Mouse (Mus musculus) stomach, embryonic 16.5 days (tissue): ENCODE measurements around the gene Washc4. TPM values are rescaled to one million over a fixed set of nuclear protein-coding genes. Genes with fewer than 3 reads are reported as not detected.

Experiments used
- ATAC-seq: fragments of 200-750 bp; cut with Nextera tagmentation; 2 replicates; pipeline ENCODE4 v1.8.0; 2017; ENCODE audit warnings: moderate number of reproducible peaks, moderate TSS enrichment; ENCODE audit not compliant: insufficient read depth, low FRiP score
- H3K27ac ChIP-seq: fragments of 300-500 bp; sonication (generic); 2 replicates; pipeline ENCODE4 v1.5.1; 2014; ENCODE audit warnings: low read length
- H3K27me3 ChIP-seq: fragments of 300-500 bp; sonication (generic); 2 replicates; pipeline ENCODE4 v1.6.1; 2014; ENCODE audit warnings: low read length, control low read depth, mixed read lengths; ENCODE audit not compliant: control insufficient read depth, insufficient read depth
- H3K36me3 ChIP-seq: fragments of 300-500 bp; sonication (generic); 2 replicates; pipeline ENCODE4 v1.6.1; 2014; ENCODE audit warnings: low read length; ENCODE audit not compliant: control insufficient read depth, insufficient read depth
- H3K4me1 ChIP-seq: fragments of 300-500 bp; sonication (generic); 2 replicates; pipeline ENCODE4 v1.6.1; 2014; ENCODE audit warnings: low read length, control low read depth, mixed read lengths; ENCODE audit not compliant: control insufficient read depth, insufficient read depth
- H3K4me2 ChIP-seq: fragments of 300-500 bp; sonication (generic); 2 replicates; pipeline ENCODE4 v1.6.1; 2014; ENCODE audit warnings: low read depth, low read length, mixed read lengths
- H3K4me3 ChIP-seq: fragments of 300-500 bp; sonication (generic); replicated peaks from 2 replicates; pipeline ENCODE4 v1.5.1; 2014; ENCODE audit warnings: mild to moderate bottlenecking, low read length
- H3K9ac ChIP-seq: fragments of 300-500 bp; sonication (generic); 2 replicates; pipeline ENCODE4 v1.6.1; 2014; ENCODE audit warnings: low read length
- H3K9me3 ChIP-seq: fragments of 300-500 bp; sonication (generic); replicated peaks from 2 replicates; pipeline ENCODE4 v1.6.1; 2016; ENCODE audit warnings: low read length, control low read depth; ENCODE audit not compliant: control insufficient read depth
- WGBS: fragments of 180-500 bp; shearing (Covaris S2); extraction: QIAGEN DNeasy Blood & Tissue Kit; methylation state at CpG from one replicate; pipeline ENCODE4 v1.1.7; 2014; 5-methylcytosine and 5-hydroxymethylcytosine counted together
- polyA plus RNA-seq: library from polyadenylated mRNA; unstranded; fragments of >200 nt; fragmentation: Nextera tagmentation; extraction: Ambion mirVana; gene quantifications from 2 replicates; pipeline ENCODE4 v1.2.1, GENCODE M21; 2015

The Washc4 gene
- polyA plus RNA-seq, 1 experiment from 2014 or later: 36.5 TPM

DNA sequence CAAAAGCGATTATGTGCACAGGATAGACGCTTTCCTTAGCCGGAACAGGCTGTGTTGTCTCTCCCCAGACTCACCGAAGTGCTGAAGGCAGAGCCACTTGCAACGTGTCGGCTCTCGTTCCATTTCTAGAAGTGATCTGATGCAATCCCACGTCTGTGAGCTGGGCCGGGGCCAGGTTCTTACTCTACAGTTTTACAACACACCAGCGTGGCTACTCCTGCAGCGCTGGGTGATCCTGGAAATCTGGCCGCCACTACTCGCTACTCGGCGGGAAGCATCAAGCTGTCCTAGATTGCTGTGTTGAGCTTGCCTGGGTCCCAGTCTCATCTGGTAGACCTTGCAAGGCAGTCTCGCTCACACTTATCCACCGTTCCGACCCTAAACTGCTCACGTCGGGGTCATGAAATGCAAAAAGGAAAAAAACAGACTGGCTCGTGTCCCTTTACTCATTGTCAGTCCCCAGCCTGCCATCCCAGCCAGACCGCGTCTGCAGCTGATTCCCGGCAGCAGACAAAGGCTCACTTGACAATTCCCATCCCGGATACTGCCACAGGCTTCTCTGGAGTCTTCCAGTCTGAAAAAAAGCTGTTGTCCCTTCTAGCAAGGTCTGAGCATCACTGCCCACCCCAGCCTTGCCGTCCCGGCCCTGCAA lies 10.2 kb upstream of the Washc4 start:
- H3K27me3 ChIP-seq: no peaks in the 10 kb centered on the region
- peak overlapping the region; percentile 98 for H3K4me2 ChIP-seq
- no peaks in the 10 kb centered on the region for H3K9me3 ChIP-seq
- H3K27ac ChIP-seq: no peak overlapping the region
- 5% methylated on average over 27 of the region's 27 CpGs for WGBS
- peak; percentile 42; the same call in 1 of the 2 replicates for ATAC-seq
- peak overlapping the region; percentile 70 for H3K9ac ChIP-seq
- H3K4me1 ChIP-seq: peaks cover 9% of the 10 kb centered on the region; the same call in 1 of the 2 replicates
- no peaks in the 10 kb centered on the region for H3K36me3 ChIP-seq
- peak overlapping the region; percentile 56 for H3K4me3 ChIP-seq

DNA sequence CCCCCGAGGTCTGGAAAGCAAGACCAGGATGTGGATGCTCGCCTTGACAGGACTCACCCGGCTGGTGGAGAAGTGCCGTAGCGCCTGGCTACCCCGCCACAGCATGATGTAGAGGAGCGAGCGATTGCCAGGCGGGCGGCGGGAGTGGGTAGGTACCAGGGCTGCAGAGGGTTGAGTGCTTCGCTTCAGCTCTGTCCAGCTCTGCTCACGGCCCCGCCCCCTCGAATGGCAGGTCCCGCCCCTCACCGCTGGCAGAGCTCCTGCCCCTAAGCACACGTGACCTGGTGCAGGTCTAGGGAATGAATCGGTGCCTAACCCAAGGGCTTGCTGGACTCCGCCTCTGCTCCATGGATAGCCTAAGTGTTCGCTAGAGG lies 9.7 kb upstream of the Washc4 start, which contains the start of gene Aldh1l2:
TSS of gene Aldh1l2 (minus strand) at position 231 of the 374 bp plus-strand sequence.
- peak; percentile 93 for ATAC-seq
- H3K27me3 ChIP-seq: no peaks in the 10 kb centered on the region
- under 1% methylated on average over 21 of the region's 21 CpGs for WGBS
- no peaks in the 10 kb centered on the region for H3K36me3 ChIP-seq
- H3K9me3 ChIP-seq: no peaks in the 10 kb centered on the region
- H3K4me3 ChIP-seq: peak within 1 kb of the TSS; percentile 56
- peaks cover 9% of the 10 kb centered on the region; the same call in 1 of the 2 replicates for H3K4me1 ChIP-seq
- H3K9ac ChIP-seq: peak within 1 kb of the TSS; percentile 70
- H3K4me2 ChIP-seq: peak within 1 kb of the TSS; percentile 98
- H3K27ac ChIP-seq: no peak within 1 kb of the TSS

DNA sequence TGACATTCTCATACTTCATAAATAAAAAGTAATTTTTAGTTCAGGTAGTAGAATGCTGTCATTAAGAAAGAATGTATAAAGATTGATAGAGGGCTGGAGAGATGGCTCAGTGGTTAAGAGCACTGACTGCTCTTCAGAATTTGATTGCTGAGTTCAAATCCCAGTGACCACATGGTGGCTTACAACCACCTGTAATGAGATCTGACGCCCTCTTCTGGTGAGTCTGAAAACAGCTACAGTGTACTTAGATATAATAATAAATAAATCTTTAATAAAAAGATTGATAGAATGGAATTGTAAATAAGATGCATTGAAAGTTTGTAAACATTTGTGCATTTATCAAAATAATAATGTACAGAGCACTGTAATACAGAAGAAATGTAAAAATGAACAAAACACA lies 7.1 kb upstream of the Washc4 start:
- Histone ChIP-seq H3K27me3 (no peaks in the 10 kb centered on the region), H3K9ac (no peak overlapping the region), H3K9me3 (no peaks in the 10 kb centered on the region), H3K36me3 (no peaks in the 10 kb centered on the region), H3K4me1 (peaks cover 9% of the 10 kb centered on the region; the same call in 1 of the 2 replicates), H3K27ac (no peak overlapping the region), H3K4me3 (no peak overlapping the region), H3K4me2 (no peak overlapping the region)
- ATAC-seq: no peak
- 5% methylated on average over 1 of the region's 1 CpGs for WGBS

DNA sequence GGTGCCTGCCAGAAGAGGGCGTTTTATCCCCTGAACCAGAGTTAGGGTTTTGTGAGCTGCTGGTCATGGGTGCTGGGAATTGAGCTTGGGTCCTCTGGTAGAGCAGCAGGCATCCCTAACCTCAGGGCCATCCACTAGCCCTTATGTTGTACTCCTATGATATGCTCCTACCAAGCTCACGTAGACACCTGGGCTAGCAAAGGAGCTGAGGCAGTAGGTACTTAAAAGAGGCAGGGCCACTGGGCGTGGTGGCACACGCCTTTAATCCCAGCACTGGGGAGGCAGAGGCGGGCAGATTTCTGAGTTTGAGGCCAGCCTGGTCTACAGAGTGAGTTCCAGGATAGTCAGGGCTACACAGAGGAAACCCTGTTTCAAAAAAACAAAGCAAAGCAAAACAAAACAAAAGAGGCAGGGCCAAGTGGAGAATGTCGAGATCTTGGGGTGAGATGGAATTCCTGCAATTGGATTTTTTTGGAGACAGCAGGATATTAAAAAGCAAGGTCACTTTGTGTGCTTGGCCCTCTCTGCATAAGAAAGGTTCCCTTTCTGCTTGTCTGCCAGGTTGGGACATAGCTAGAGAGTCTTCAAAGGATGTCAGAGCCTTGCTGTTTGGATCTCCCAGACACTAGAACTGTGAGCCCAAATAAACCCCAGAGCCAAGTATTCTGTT lies 4.1 kb upstream of the Washc4 start:
- WGBS: 73% methylated on average over 6 of the region's 6 CpGs
- Histone ChIP-seq H3K9ac (no peak overlapping the region), H3K27me3 (no peaks in the 10 kb centered on the region), H3K4me2 (no peak overlapping the region), H3K4me3 (no peak overlapping the region), H3K36me3 (no peaks in the 10 kb centered on the region), H3K27ac (no peak overlapping the region), H3K9me3 (no peaks in the 10 kb centered on the region), H3K4me1 (no peaks in the 10 kb centered on the region)
- no peak for ATAC-seq

DNA sequence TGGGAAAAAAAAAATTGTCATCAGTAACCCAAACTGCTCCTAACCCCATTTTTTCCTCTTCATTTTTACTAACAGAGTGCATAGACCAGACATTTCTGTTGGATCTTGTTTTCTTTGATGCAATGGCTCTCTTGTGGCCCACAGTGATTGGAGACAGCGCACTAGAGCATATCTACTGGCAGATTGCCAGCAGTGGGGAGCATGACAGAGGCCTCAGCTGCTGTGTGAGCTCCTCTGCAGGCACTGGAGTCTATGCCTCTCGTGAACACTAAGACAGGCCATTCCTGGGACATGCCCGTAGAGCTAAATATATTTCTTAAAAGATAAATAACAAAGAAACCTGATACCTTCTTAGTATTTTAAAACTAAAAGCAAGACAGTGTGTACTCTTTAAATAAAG lies 3.5 kb upstream of the Washc4 start:
- H3K4me2 ChIP-seq: no peak overlapping the region
- no peak overlapping the region for H3K4me3 ChIP-seq
- ATAC-seq: no peak
- H3K27ac ChIP-seq: no peak overlapping the region
- H3K36me3 ChIP-seq: no peaks in the 10 kb centered on the region
- 18% methylated on average over 3 of the region's 3 CpGs for WGBS
- no peaks in the 10 kb centered on the region for H3K9me3 ChIP-seq
- peaks cover 4% of the 10 kb centered on the region; the same call in 1 of the 2 replicates for H3K4me1 ChIP-seq
- no peak overlapping the region for H3K9ac ChIP-seq
- H3K27me3 ChIP-seq: no peaks in the 10 kb centered on the region

DNA sequence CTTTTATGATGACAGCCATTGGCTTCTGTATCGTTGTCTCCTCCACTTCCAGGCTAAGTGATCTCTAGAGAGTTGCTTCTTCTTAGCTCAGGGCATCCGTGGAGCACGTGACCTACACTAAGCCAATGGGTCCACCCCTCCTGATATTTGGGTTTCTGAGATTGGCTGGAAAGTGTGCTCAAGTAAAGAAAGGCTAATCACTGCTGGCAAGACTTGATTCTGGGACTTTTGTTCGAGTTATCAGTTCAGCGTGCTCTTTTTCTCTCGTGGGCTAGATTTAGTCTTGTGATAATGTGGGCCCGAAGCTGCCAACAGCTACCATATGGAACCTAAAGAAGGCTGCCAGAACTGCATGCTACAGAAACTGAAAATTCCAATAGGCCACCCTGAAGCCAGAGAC lies 1.3 kb upstream of the Washc4 start:
- Histone ChIP-seq H3K27me3 (no peaks in the 10 kb centered on the region), H3K9me3 (no peaks in the 10 kb centered on the region), H3K4me2 (no peak overlapping the region), H3K4me3 (no peak overlapping the region), H3K36me3 (no peaks in the 10 kb centered on the region), H3K4me1 (peaks cover 7% of the 10 kb centered on the region; the same call in 1 of the 2 replicates), H3K27ac (no peak overlapping the region), H3K9ac (no peak overlapping the region)
- no peak for ATAC-seq
- 81% methylated on average over 7 of the region's 7 CpGs for WGBS

DNA sequence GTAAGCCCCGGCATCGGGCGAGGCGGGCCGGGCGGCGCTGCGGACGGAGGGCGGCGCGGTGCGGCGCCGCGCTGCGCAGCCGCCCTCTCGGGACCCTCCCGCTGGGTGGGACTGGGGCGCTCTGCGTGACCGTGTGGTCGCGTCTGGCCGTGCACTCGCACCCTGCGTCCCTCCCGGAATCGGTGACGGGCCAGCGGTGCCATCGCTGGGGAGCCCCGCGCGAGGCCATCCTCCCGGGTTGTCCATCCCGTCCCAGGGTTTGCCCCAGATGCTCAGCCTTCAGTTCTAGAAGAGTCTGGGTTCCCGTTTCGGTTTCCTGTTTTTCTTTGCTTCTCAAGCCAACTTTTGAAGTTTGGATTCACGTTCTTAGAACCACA lies 539 bp downstream of the Washc4 start:
- Histone ChIP-seq H3K4me1 (peaks cover 7% of the 10 kb centered on the region; the same call in 1 of the 2 replicates), H3K27me3 (no peaks in the 10 kb centered on the region), H3K9me3 (no peaks in the 10 kb centered on the region), H3K9ac (peak overlapping the region; percentile 85), H3K4me3 (peak overlapping the region; percentile 85), H3K27ac (peak overlapping the region; percentile 79), H3K36me3 (0 out of 2 replicates have a peak, but pooled peaks cover 4% of the 10 kb centered on the region), H3K4me2 (peak overlapping the region; percentile 74)
- WGBS: 0% methylated on average over 36 of the region's 41 CpGs
- ATAC-seq: peak; percentile 92

DNA sequence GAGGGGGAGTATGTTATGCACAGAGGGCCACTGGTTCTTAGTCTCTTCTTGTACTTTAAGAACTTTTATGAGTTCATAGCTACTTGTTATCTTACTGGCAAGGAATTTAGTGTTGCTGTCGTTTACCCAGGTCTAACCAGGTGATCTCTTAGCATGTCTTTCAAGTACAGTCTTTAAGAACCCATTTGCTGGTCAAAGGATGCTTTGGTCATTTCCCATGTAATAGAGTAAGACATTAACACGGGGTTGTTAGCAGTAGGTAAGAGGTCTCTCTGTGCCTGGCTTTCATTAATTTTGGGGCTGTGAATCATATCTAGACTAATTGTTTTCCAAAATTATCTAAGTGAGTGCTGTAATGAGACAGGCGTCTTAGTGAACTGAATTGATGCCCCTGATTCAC lies 1.8 kb downstream of the Washc4 start:
- 66% methylated on average over 3 of the region's 3 CpGs for WGBS
- ATAC-seq: no peak
- Histone ChIP-seq H3K4me1 (peaks cover 7% of the 10 kb centered on the region; the same call in 1 of the 2 replicates), H3K27ac (no peak overlapping the region), H3K4me2 (peak overlapping the region; percentile 74), H3K36me3 (0 out of 2 replicates have a peak, but pooled peaks cover 4% of the 10 kb centered on the region), H3K4me3 (no peak overlapping the region), H3K9ac (no peak overlapping the region), H3K9me3 (no peaks in the 10 kb centered on the region), H3K27me3 (no peaks in the 10 kb centered on the region)

DNA sequence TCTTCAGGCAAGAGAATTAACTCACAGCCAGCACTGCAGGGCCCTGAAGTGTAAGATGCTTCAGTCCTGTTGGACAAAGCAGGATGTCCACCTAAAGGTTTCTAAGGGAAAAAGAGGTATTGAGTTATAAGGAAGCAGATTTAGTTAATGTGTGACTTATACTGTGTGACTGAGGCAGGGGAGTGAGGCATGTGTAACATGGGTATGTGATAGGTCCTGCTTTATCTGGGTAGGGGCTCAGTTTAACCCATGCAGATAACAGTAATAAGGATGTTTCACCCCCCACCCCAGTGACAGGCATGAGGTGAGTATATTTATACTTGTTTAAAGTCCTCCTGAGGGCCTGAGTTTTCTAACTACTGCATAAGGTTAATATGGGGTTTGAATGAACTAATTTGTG lies 19.5 kb downstream of the Washc4 start:
- Histone ChIP-seq H3K4me1 (no peaks in the 10 kb centered on the region), H3K9me3 (no peaks in the 10 kb centered on the region), H3K9ac (no peak overlapping the region), H3K4me3 (no peak overlapping the region), H3K4me2 (no peak overlapping the region), H3K27me3 (no peaks in the 10 kb centered on the region), H3K36me3 (peaks cover 32% of the 10 kb centered on the region), H3K27ac (no peak overlapping the region)
- ATAC-seq: no peak
